Mouse (Mus musculus) 416B (cell line): ENCODE data around the gene Katnbl1.
"Not testable (repeated sequence)": the region's sequence is repeated elsewhere in the genome, so short reads cannot be mapped to it uniquely, and the experiment has no call there.

Experiments
- DNase-seq: peaks from one replicate; pipeline ENCODE4 v3.0.0; 2011; ENCODE audit warnings: low read depth

The Katnbl1 gene

DNA sequence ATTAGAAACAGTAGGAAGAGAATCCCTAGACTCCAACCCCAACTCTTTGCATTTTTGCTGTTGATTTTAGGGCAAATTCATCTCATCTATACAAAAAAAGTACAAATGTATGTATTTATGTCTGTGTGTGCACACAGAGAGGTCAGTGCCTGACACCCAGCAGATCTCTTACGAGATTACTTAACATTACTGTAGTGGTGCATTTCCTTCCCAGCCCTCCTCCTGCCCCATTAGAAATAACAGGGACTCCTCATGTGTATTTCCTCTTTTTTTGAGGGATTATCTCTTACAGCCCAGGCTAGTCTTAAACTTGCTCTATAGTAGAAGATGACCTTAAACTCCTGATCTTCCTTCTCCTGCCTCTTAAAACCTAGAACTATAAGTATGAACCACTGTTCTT is 13.7 kb downstream of the Katnbl1 start:
- peak; percentile 44 for DNase-seq

DNA sequence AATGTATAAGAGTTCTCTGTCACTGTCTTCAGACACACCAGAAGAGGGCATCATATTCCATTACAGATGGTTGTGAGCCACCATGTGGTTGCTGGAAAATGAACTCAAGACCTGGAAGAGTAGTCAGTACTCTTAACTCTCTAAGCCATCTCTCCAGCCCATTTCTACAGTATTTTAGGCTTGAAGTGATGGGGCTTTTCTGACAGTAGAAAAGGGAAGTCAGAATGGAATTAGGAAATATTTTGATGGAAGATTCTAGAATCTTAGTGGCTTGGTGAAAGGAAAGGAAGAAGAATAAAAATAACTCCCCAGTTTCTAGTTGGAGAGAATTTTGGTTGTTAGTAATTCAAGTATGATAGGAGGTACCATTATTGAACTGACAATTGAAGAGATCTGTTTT is 14.9 kb downstream of the Katnbl1 start:
- DNase-seq = peak; percentile 38

DNA sequence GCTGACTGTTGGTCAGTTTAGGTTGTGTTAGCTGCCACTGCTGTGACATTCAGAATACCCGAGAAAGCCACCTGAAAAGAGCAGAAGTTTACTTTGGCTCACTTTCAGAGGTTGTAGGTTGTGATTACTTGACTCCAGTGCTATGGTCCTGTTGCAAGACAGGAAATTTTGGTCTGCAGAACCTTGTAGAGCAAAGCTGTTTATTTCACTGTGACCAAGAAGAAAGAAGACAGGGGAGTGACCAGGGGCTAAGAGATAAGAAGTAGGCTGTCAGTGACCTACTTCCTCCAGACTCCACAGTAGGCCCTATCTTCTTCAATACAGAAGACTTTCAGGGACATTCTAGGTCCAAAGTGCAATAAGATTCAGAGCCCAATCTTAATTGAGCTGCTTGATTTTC is 17.6 kb downstream of the Katnbl1 start:
- DNase-seq = peak; percentile 95

DNA sequence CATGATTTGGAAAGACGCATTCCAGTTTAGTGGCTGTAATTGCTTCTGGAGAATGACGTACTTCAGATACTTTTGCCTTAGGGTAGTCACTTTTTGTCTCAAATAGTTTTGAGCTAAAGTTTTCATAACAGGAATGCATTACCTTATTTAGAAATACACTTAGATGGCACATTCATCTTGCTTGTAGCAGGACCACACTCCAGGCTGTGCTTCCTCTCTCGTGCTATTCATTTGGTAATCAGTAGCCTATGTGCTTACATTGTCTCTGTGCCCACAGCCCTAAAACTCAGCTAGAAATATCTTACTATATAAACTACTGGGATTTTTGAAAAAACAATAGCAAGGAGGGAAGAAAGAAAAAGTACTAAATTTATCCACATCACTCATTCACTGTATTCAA is 28.0 kb downstream of the Katnbl1 start:
- no peak for DNase-seq

DNA sequence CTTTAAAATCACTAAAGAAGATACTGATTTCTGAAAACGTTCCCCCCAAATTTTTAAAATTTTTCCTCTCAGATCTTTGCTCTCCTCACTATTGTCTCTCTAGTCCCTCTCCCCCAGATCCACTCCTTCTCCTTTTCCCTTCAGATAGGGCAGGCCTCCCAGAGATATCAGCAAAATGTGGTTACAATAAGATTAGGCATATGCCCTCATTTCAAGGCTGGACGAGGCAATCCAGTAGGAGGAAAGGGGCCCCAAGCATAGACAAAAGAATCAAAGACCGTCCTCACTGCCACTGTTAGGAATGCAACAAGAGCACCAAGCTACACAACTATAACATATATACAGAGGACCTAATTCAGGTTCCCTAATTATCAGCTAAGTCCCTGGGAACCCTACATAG is 46.3 kb downstream of the Katnbl1 start:
- DNase-seq = no peak

DNA sequence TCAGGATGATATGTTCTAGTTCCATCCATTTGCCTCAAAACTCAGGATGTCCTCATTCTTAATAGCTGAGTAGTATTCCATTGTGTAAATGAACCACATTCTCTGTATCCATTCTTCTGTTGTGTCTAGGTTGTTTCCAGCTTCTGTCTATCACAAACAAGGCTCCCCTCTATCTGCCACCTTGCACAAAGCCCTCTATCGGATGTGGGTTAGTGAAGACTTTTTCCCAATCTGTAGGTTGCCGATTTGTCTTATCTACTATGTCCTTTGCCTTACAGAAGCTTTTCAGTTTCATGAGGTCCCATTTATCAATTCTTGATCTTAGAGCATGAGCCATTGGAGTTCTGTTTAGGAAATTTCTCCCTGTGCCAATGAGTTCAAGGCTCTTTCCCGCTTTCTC is 49.5 kb downstream of the Katnbl1 start:
- not testable (repeated sequence) for DNase-seq

DNA sequence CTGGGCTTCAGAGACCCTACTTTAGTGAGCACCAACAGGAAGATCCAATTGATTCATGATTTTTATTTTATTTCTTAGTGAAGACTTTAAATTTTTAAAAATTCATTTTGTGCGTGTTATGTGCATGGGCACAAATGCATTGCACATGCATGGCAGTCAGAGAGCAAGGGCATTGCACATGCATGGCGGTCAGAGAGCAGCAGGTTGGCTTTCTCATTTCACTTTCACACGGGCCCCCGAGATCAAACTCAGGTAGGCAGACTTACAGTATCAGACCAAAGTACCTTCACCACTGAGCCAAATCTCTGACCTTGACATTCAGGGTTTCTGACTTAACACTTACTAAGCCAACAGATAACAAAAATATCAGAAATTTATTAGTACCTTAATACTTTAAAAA is 50.7 kb downstream of the Katnbl1 start:
- DNase-seq = no peak

DNA sequence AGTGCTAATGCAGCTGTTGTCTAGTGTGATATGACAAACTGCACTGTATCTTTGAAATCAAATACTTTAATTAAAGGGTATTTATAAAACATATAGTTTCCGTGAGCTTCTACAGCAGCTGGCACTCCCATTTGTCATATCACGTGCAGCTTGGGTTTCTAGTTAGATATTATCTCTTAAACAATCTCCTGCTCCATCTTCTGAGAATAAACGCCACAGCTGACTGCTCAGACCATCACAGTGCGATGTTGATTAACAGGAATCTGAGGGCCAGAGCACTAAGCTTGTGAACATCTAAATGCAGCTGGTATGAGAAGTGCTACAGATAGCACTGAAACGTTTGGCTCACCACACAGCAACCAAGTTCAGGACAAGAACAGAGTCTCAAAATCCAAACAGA is 51.4 kb downstream of the Katnbl1 start:
- DNase-seq = no peak

DNA sequence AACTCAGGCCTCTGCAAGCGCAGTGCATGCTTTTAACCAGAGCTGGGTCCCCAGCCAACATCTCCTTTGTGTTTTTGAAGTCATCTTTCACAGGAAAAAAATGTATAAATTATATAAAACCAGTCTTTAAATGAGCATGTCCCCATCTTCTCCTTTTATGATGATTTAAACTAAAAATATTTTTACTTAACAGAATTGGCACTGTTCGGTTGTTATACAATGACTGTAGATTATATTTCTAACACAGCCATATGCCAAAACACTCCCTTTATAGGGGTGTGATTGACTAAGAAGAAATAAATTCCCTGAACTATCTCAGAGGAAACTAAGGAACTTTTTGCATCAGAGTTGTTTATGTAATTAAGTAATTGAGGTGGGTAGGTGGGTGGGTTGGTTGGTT is 53.5 kb downstream of the Katnbl1 start:
- DNase-seq = no peak

DNA sequence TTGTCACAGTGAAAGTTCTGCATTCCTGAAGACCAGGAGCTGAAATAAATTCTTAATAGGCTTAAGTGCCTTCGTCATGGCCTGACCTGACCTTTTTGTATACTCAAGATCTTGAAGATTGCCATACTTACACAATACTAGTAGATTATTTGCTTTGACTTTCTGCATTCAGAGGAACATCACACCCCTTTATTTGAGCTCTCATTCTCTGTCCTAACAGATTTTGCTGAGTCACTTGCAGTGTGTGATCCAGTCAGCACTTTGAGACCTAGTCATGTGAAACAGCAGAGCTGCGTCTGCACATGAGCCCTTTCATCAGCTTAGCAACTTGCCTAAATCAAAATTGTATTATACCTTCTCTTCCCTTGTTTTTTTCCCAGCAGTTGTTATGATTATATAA is 54.3 kb downstream of the Katnbl1 start:
- DNase-seq = peak; percentile 67

DNA sequence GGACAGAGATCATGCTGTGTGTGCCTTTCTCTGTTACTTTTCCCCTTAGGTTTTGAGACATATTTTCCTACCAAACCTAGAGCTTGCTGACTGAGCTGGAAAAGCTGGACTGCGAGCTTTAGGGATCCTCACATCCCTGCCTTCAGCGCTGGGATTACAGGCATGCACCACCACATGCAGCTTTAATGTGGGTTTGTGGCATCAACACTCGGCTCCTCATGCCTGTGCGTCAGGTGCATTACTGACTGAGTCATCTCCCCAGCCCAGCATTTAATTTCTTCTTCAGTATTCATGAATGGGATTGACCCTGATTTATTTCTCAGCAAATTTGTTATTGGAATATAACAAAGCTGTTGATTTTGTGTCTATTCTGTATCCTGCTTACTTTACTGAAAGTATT is 57.3 kb downstream of the Katnbl1 start:
- DNase-seq = no peak

DNA sequence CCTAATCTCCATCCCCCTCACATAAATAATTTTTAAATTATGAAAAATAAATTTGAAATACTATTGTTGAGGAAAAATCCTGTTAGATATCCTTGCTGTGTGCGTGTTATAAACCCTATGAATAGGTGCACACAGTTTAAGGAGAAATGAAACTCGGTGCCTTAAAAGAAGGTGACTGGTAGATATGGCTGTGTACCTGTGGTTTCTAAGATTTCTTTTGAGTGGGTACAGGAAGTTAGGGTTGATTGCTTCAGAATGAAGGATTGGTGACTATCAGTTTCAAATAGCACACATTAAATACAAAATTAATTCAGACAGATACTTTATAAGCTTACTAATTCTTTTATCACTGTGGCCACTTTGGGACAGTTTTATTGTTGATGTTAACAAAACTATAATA is 58.6 kb downstream of the Katnbl1 start:
- DNase-seq = no peak

DNA sequence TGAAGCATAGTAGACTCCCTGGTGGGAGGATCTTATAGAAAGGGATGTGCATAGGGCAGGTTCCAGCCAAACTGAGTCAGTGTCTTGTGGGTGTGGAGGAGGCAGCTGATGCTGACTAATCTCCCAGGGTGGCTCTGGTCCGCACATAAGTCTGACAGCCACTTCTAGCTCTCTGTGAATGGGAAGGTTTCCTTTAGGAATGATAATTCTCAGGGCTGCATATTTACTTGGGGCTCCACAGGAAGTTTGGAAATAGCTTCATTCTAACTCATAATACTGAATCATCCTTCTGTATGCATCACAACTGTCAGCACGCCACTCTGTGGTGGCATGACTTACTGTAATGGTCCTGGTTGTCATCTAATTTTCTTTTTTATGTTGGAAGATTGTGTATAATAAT is 64.5 kb downstream of the Katnbl1 start:
- peak; percentile 44 for DNase-seq

DNA sequence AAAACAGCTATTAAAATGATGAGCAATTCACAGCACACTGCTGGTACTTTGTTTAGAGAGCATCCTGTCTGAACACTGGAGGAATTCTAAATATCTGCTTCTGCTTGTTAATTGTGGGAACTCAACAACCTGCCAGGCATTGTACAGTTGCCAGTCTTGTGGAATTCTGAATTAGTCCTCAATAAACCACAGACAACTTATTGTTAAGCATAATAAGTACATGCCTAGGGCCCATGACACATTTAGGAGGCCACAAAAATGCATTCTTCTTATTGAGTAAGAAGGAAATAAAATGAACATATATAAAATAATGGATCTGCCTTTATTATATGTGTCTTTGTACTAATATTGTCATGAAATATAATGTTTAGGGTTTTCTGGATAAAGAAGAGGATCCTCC is 66.5 kb downstream of the Katnbl1 start:
- DNase-seq = no peak

DNA sequence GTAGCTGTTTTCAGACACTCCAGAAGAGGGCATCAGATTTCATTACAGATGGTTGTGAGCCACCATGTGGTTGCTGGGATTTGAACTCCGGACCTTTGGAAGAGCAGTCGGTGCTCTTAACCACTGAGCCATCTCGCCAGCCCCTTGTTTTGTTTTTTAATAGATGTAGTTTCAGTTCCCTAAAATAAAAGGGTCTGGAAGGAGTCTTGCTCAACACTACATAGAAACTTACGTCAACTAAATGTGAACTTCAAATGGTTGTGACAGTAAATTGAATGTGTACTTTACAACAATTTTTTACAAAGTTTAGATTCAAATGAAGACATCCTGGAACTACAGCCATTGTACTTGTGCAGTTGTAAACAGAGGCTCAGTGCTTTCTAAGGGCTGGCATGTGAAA is 69.0 kb downstream of the Katnbl1 start:
- not testable (repeated sequence) for DNase-seq

DNA sequence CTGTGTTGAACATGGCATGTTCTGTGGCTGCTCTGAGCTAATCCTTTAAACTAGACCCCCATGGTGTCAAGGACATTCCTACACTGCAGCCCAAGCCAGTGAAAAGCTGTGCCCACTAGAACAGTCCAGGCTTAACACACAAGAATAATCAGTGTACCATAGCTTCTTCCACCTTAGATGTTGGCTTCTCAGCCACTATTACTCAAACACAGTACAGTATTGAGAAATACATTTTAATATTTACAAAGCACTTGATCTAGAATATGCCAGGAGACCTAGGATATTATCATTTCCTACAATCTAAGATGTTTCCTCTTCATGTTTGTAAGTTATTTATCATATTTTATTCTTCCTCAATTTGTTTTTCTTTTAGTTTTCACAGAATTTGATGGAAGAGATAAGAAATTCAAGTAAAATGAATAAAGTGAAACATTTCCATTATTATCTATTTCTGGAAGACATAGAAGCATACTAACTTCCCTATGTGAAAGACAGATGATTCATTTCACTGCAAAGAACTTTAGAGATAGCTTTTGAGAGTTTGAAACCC is 69.6 kb downstream of the Katnbl1 start:
- DNase-seq = peak; percentile 52

DNA sequence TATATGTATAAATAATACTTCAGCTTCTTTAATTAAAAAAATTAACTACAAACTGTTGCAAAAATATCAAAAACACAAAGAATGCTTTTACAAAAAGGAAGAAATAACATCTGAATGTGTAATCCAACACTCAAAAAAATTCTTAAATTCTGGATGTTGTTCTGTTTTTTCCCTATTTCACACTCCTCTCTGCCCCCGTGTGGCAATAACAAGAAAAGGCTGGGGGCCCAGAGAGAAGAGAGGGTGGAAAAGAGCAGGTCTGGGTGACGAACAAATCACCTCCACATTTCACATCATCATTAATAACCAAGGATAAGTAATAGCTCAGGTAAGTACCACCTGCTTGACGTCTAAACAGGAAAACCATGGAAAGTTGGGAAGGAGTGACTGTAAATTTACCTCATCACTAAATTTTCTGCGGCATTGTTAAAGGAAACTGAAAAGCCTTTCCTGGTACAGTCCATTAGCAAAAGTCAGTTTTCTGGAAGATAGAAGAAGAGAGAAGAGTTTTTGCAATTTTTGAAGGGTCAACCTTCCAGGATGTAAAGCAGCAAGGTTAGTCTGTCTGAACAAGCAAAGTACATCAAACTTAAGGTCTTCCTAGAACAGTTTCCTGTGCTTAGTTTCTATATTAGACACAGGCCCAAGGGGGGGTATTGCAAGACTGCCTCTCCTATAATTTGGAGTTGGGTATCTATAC is 70.7 kb downstream of the Katnbl1 start:
- peak; percentile 65 for DNase-seq

DNA sequence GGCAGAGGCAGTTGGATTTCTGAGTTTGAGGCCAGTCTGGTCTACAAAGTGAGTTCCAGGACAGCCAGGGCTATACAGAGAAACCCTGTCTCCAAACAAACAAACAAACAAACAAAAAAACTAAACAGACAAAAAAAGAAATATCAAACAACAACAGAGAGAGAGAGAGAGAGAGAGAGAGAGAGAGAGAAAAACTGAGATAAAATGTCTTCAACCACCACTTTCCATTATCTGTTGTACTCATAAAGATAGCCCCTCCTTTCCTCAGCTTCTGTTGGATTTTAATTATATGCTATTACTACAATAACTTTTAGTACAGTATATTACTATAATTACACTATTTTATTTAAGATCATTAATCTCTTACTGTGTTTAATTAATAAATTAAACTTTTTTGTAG is 73.5 kb downstream of the Katnbl1 start:
- DNase-seq = not testable (repeated sequence)

DNA sequence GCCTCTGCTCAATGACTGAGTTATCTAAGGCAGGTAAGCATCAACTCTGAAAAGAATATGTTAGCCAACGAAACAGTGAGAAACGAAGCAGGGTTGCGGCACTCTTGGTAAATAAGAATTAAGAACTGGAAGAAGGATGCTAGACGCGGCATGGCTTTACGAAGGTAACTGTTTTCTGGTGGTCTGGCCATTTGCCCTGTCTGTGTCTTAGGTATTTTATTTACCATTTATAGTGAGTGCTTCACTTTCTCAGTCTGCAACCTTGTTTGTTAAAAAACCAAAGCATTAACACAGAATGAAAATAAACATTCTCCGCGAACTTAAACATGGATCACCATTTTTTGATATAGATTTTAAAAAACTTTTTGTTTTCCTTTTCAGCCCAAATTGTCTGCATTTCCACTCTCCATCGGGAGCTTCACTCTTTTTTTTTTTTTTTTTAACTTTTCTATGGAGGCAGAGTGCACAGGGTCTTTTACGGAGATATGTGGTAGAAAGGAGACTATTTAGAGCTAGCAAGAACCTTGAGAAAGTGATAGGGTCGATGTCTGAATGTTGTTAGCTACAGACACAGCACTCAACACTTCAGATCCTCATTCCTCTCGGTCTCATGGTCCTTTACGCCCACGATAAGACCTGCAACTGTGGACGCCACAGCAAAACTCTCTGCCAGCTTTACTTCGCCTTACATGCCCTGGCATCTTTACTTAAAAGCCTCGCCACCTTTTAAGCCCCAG is 75.3 kb downstream of the Katnbl1 start:
- DNase-seq = no peak

DNA sequence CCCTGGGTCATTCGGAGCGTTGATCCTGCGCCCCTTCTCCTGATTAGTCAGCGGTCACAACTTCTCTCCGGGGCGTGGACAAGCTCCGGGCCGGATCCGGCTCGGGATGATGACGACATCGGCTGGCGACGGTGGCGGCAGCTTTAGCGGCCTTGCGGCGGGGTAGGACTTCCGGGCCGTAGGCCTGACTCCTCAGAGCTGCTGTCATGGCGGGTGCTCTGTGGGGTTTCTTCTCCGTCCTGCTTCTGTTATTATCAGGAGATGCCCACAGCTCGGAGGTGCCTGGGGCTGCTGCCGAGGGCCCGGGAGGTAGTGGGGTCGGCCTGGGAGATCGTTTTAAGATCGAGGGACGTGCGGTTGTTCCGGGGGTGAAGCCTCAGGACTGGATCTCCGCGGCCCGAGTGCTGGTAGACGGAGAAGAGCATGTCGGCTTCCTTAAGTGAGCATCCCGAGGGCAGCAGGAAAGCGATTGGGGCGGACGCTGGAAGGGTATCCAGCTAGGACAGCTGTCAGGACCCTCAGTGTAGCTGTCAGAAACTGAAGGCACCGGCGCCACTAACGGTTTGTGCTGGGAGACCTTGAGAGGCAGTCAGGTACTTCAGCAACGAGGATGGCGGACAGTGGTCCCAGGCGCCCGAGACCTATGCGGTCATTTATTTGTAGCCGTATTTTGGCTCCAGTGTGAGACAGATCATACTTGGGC is 76.0 kb downstream of the Katnbl1 start, which contains the start of gene Emc7:
Gene Emc7, plus strand, starts transcription at position 136 of the 703 bp plus-strand sequence.
- peak; percentile 96 for DNase-seq

DNA sequence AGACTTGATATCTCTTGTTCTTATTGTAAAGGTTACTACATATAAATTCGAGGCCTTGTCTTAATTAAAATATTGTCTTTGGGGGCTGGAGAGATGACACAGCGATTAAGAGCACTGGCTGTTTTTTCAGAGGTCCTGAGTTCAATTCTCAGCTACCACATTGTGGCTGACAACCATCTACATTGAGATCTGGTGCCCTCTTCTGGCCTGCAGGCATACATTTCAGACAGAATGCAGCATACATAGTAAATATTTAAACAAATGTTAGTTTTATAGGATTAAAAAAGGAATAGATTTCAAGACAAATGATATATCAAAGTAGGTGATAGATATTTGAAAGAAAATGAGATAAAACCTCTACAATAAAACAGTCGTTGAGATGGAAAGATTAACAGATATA is 81.5 kb downstream of the Katnbl1 start:
- no peak for DNase-seq
